Mouse (Mus musculus) natural killer cell, adult 2 months (primary cell): Measurements from ENCODE around the gene Thada.
"Not testable (repeated sequence)": the region's sequence is repeated elsewhere in the genome, so short reads cannot be mapped to it uniquely, and the experiment has no call there.

ENCODE experiments used
- DNase-seq, 2 experiments: peaks; one replicate each; pipeline ENCODE4 v3.0.0; 2022; ENCODE audit warnings: low spot score in 2 of 2

Thada gene

GRCm38 (mm10) chr17:84297976-84298375 is 168.0 kb downstream of the Thada start:
- no peak for DNase-seq

DNA sequence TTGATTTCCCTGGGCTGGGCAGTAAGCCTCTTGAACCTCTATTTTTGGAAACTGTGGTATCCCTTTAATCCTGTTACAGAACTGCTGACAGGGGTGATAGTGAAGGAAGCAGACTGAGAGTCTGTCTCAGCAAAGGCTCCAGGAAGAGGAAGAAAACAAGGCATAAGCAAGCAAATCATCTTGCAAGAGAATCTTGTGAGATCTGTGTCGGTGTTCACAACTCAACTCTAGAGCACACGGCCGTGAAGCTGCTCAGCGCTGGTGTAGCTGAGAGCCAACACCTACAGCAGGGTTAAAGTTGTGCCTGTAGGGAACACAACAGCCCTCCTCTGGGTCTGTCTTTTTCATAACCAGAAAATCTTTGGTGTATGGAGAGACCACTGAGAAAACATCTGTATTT is 172.8 kb downstream of the Thada start:
- DNase-seq = no peak

DNA sequence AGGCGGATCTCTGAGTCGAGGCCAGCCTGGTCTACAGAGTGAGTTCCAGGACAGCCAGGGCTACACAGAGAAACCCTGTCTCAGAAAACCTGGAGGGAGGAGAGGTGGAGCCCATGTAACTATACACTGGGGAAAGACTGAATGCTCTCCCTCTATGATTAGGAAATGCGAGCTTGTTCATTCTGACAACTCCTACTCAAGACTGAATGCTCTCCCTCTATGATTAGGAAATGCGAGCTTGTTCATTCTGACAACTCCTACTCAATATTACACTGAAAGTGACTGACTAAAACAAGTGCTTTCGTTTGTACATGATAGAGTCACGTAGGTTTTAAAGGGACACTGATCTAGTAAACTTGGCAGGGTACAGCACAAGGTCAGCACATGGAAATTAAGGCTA is 174.8 kb downstream of the Thada start:
- DNase-seq = not testable (repeated sequence)

DNA sequence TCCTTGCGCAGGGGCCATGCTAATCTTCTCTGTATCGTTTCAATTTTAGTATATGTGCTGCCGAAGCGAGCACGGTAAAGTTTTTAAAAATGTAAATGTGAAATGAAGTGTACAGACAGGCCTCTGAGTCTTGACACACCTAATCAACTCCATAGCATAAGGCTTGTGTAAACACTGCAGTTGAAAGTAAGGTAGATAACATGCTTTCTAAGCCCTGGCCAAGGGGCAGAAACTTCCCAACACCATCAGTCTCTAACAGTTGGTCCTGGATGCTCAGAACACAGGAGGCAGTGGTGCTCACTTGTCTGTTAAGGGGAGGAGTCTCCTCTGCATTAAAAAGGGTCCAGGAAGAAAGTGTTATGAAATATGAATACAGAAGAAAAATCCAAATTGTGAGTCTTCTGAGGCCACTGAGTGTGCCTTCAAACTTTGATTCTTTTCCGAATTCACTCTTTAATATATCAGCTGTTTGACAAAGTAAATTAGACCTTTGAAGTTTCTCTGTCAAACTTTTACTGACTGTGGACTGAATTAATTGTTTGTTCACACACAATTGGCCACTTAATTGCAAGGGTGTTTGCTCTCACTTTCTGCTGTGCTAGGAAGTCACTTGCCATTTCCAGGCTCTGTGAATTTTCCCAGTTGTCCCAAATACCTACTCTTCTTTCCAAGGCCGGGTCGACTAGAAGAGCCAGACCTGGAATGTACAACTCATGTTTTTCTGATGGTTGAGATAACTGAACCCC is 178.2 kb downstream of the Thada start:
- DNase-seq = no peak

GRCm38 (mm10) chr17:84286536-84286935 is 179.5 kb downstream of the Thada start:
- DNase-seq = no peak

DNA sequence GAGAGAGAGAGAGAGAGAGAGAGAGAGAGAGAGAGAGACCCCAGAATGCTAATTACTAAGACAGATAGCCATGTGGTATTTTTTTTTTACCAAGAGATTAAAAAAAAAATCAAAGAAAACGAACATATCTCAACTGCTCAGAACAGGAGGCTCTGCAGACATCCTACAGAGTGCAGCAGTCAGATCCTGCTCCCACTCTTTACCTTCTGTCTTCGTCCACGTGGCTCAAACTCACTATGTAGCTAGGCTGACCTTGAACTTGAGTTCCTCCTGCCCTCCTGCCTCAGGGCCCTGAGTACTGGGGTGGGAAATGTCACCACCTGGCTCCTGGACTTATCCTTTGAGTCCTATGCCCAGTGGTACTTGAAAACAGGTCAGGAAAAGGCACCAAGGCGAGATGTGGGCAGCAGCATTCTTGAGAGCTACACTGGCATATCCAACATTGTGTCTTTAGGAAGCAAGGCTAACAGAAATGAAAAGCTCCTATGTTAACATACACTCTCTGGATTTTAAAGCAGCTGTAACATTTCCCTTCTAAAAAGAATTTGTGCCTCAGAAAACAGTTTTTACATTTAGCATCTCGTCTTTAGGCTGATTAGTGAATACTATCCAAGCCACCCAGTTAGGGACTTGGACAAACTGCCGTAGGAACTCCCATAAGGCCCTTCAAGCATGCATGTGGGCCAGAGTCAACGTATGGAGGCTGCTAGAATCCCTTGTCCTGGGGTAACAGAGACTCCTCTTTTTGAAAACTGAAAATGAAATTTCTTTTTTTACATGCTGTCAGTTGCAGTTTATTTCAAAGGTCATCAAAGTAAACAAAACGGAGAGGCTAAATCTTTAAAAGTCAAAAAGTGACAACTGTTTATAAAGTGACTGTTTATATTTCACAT is 183.4 kb downstream of the Thada start:
- DNase-seq = no peak

GRCm38 (mm10) chr17:84279001-84279400 is 187.0 kb downstream of the Thada start:
- DNase-seq = no peak

DNA sequence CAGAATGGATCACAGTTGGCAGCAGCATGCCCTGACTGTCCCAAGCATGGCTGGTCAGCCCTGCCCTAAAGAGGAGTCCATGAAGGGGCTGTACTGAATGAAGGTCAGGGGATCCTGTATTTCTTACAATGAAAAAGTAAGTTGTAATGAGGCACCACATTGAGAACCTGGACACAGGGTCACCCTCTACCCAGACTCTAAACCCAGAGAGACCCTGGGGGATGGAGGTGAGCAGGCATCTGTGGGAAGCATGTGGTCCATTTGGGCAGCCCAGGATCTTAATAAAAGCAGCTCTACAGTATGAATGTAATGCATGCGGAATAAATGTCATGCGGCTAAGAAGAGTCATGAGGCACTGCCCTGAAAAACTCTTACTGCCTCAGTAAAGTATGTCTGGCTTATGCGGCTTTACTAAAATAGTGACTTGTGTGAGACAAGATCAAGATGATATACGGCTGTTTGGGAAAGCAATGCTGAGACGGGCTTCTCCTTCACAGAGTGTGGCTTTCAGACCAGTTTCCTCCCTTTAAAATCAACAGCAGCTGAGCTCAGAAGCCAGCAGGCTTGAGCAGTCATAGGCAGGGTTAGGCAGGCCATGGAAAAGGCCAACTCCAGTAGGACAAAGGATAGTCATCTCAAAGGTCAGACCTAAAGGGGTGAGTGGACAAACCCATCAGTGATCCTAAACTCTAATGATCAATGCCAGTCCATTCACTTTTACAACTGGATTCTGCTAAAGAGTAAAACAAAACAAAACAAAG is 187.6 kb downstream of the Thada start:
- DNase-seq = no peak

- no peak for DNase-seq
These were observed 191.0 kb downstream of the Thada start for GRCm38 (mm10) chr17:84274999-84275398.

GRCm38 (mm10) chr17:84274163-84274562 is 191.8 kb downstream of the Thada start:
- DNase-seq = no peak

- DNase-seq = peak in 1 of 2 experiments; percentile 13
These were observed 193.3 kb downstream of the Thada start for GRCm38 (mm10) chr17:84272557-84273261.

- peak; percentile 30 to 63 for DNase-seq
These were observed 194.3 kb downstream of the Thada start for GRCm38 (mm10) chr17:84271566-84272202.

DNA sequence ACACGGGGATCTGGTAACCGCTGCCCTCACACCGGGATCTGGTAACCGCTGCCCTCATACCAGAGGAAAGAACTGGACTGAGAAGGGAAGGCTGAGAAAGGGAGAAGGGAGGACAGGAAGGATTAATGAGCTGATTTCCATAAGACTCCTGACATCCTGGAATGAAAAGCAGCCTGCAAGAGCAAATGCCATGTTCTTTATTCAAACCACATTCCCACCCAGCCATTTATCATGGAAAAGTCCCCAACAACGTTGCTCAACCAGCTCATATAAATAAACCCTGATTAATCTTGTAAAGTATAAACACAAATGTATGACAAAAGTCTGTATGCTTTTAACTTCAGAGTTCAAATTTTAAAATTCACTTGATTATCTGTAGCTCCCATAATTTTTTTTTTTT is 196.3 kb downstream of the Thada start:
- DNase-seq = no peak

DNA sequence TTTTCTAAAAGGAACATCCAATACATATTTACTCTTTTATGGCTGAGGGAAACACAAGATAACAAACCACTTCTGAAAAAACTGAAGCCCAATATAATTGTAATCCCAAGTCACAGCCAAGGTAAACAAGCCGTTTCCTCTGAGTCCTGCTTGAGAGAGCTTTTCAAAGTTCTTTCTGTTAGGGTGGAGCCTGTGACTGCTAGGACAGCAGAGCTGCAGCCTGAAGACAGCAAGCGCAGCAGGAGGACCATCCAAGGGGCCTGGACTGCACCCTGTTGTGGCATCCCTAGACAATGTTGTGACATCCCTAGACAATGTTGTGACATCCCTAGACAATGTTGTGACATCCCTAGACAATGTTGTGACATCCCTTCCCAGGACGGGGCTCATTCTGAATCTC is 197.6 kb downstream of the Thada start:
- DNase-seq = peak in 1 of 2 experiments; percentile 13

GRCm38 (mm10) chr17:84267456-84268074 is 198.4 kb downstream of the Thada start:
- DNase-seq = no peak

- no peak for DNase-seq
These were observed 199.7 kb downstream of the Thada start for GRCm38 (mm10) chr17:84266161-84266948.

GRCm38 (mm10) chr17:84265480-84266130 is 200.4 kb downstream of the Thada start:
- no peak for DNase-seq

- no peak for DNase-seq
These were observed 201.7 kb downstream of the Thada start for GRCm38 (mm10) chr17:84264305-84264704.

GRCm38 (mm10) chr17:84263591-84263990 is 202.4 kb downstream of the Thada start:
- no peak for DNase-seq
